Mouse (Mus musculus) G1E (cell line): ENCODE measurements at regions not wholly inside any gene's neighbourhood (a gene's known extent, or its start where the extent isn't known, plus 50 kb on each side); places are given as distances from the start of the nearest gene placed in this dataset.

Experiments used
- CTCF ChIP-seq: IDR thresholded peaks from 2 replicates; pipeline ENCODE4 v1.5.1; 2012; ENCODE audit warnings: low read depth, low read length, inconsistent platforms, mixed read lengths
- GATA1 ChIP-seq: IDR thresholded peaks from 2 replicates; pipeline ENCODE4 v1.6.1; 2012; ENCODE audit warnings: borderline replicate concordance, low read length, inconsistent platforms, mixed read lengths
- GATA2 ChIP-seq: IDR thresholded peaks from 2 replicates; pipeline ENCODE4 v1.6.1; 2012; ENCODE audit warnings: low read depth, low read length, inconsistent platforms, borderline replicate concordance
- POLR2AphosphoS5 ChIP-seq: IDR thresholded peaks from 2 replicates; pipeline ENCODE4 v1.6.1; 2012; ENCODE audit warnings: low read depth, low read length, inconsistent platforms; ENCODE audit not compliant: insufficient replicate concordance
- TAL1 ChIP-seq: conservative IDR thresholded peaks from 2 replicates; pipeline ENCODE4 v1.6.1; 2012; ENCODE audit warnings: low read depth, low read length, inconsistent platforms, mixed read lengths

DNA sequence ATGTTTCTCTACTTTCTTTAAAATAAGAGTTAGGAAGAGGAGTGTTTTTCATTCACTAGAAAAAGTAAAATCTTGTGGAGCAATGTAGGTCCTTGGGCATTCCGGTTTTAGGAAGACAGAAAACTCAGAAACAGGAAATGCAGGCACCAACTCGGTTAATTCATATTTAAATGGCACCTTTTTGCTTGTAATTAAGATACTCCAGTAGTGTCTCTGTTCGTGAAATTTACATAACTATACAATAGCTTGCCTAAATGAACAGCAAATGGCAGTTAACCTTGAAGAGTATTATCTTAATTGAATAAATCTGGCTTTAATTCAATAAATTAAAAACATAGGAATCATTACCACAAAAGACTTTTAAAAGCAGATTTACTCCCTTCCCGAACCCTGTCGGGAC lies 100.9 kb upstream of the Id4 start:
- no peak for TF ChIP-seq CTCF
- no peak for TF ChIP-seq TAL1
- no peak for TF ChIP-seq GATA1
- TF ChIP-seq POLR2AphosphoS5: no peak
- no peak for TF ChIP-seq GATA2
